Mouse (Mus musculus): ENCODE measurements at regions not wholly inside any gene's neighbourhood (a gene's known extent, or its start where the extent isn't known, plus 50 kb on each side); places are given as distances from the start of the nearest gene placed in this dataset.

GRCm38 (mm10) chr9:92950092-92950491 lies 408.1 kb downstream of the Plod2 start:
- TF ChIP-seq CTCF (IDR thresholded peaks at IDR 0.05; ENCODE audit: extremely low read depth, insufficient read length, insufficient replicate concordance, low read depth, low read length) (no peak), POLR2A (IDR thresholded peaks at IDR 0.05; ENCODE audit: low read depth, low read length) (no peak)

Measured in small intestine, adult 2 months (tissue).